8 mouse cellular contexts compared by ENCODE assay signal in genomic region chr3:19953865-19954264, GRCm38 (mm10). TPM values are rescaled to one million over a fixed set of nuclear protein-coding genes. Genes with fewer than 3 reads are reported as not detected.
DNase-seq lines count a peak whose midpoint lies in the region; ATAC-seq and TF ChIP-seq lines count a peak whose summit lies in the region.

No protein-coding gene starts in this region.

- no peaks in the 10 kb centered on the region for H3K36me3 ChIP-seq in neural tube, embryonic 11.5 days (ENCODE audit: control insufficient read depth, insufficient read depth, low read length)
- no peaks in the 10 kb centered on the region for H3K36me3 ChIP-seq in embryonic facial prominence, embryonic 12.5 days
- no peaks in the 10 kb centered on the region for H3K36me3 ChIP-seq in liver, postnatal 0 days (replicated peaks; ENCODE audit: insufficient read depth, low read length)

- H3K4me1 ChIP-seq in neural tube, embryonic 11.5 days (ENCODE audit: control insufficient read depth, insufficient read depth, low read length): 0 out of 2 replicates have a peak, but pooled peaks cover 3% of the 10 kb centered on the region
- no peaks in the 10 kb centered on the region for H3K4me1 ChIP-seq in embryonic facial prominence, embryonic 12.5 days
- peaks cover 10% of the 10 kb centered on the region for H3K4me1 ChIP-seq in liver, postnatal 0 days (ENCODE audit: insufficient read depth)

- H3K27me3 ChIP-seq in neural tube, embryonic 11.5 days (ENCODE audit: control insufficient read depth, insufficient read depth, low read length): no peaks in the 10 kb centered on the region
- no peaks in the 10 kb centered on the region for H3K27me3 ChIP-seq in embryonic facial prominence, embryonic 12.5 days
- H3K27me3 ChIP-seq in liver, postnatal 0 days (ENCODE audit: insufficient read depth, low read length): no peaks in the 10 kb centered on the region

- no peak for TF ChIP-seq CTCF in liver, postnatal 0 days (IDR thresholded peaks at IDR 0.05; ENCODE audit: low read depth)

- DNase-seq in neural tube, embryonic 11.5 days (ENCODE audit: low spot score): peak; percentile 27
- DNase-seq in neural tube, embryonic 10.5 days (ENCODE audit: extremely low spot score, low spot score): no peak
- DNase-seq in heart, adult 9 months (ENCODE audit: low spot score in 2 of 2): peak; percentile 95 to 96
- DNase-seq in kidney, adult 9 months: peak; percentile 76
- DNase-seq in liver, postnatal 0 days: peak; percentile 60
- DNase-seq in ovary, adult 18-20 months (ENCODE audit: low spot score): peak; percentile 87
- no peak for DNase-seq in thymus, postnatal 14 days

- no peak for ATAC-seq in neural tube, embryonic 11.5 days (ENCODE audit: insufficient read depth, low FRiP score, low TSS enrichment)
- peak; percentile 80 for ATAC-seq in embryonic facial prominence, embryonic 12.5 days (ENCODE audit: insufficient number of reproducible peaks, insufficient read depth, low FRiP score, low TSS enrichment)
- ATAC-seq in liver, postnatal 0 days: peak; percentile 98

- peak; percentile 90 for TF ChIP-seq EP300 in liver, postnatal 0 days (IDR thresholded peaks at IDR 0.05; ENCODE audit: low read depth)

- H3K4me3 ChIP-seq in neural tube, embryonic 11.5 days (ENCODE audit: low read depth, low read length): no peak overlapping the region
- H3K4me3 ChIP-seq in embryonic facial prominence, embryonic 12.5 days: no peak overlapping the region
- no peak overlapping the region for H3K4me3 ChIP-seq in liver, postnatal 0 days (ENCODE audit: low read depth, low read length)

- 11% methylated on average over 3 of the region's 3 CpGs for WGBS in neural tube, embryonic 11.5 days
- WGBS in embryonic facial prominence, embryonic 12.5 days: 22% methylated on average over 3 of the region's 3 CpGs
- 25% methylated on average over 3 of the region's 3 CpGs for WGBS in liver, postnatal 0 days (ENCODE audit: insufficient replicate concordance)

- no peaks in the 10 kb centered on the region for H3K9me3 ChIP-seq in neural tube, embryonic 11.5 days (ENCODE audit: control insufficient read depth, low read length)
- no peaks in the 10 kb centered on the region for H3K9me3 ChIP-seq in embryonic facial prominence, embryonic 12.5 days
- H3K9me3 ChIP-seq in liver, postnatal 0 days (ENCODE audit: low read length): no peaks in the 10 kb centered on the region

- no peak overlapping the region for H3K9ac ChIP-seq in neural tube, embryonic 11.5 days (ENCODE audit: low read length)
- no peak overlapping the region for H3K9ac ChIP-seq in embryonic facial prominence, embryonic 12.5 days
- no peak overlapping the region for H3K9ac ChIP-seq in liver, postnatal 0 days (replicated peaks)

- no peak overlapping the region for H3K4me2 ChIP-seq in neural tube, embryonic 11.5 days (ENCODE audit: low read depth)
- no peak overlapping the region for H3K4me2 ChIP-seq in embryonic facial prominence, embryonic 12.5 days (replicated peaks)
- H3K4me2 ChIP-seq in liver, postnatal 0 days (ENCODE audit: low read depth, low read length): peak overlapping the region; percentile 18; the same call in 1 of the 2 replicates

- H3K27ac ChIP-seq in neural tube, embryonic 11.5 days (ENCODE audit: low read depth, low read length): no peak overlapping the region
- no peak overlapping the region for H3K27ac ChIP-seq in embryonic facial prominence, embryonic 12.5 days
- peak overlapping the region; percentile 71 for H3K27ac ChIP-seq in liver, postnatal 0 days (ENCODE audit: low read depth)

RNA-seq across cellular contexts. Expression of gene Cp, which starts 3.0 kb away (rescaled TPM):
- 2.6 and 4.2 TPM in 2 replicates for polyA plus RNA-seq in neural tube, embryonic 11.5 days (2014; fragmentation: Nextera tagmentation; extraction: Ambion mirVana)
- 3.2 and 6.1 TPM in 2 replicates for polyA plus RNA-seq in embryonic facial prominence, embryonic 12.5 days (2016; fragmentation: Nextera tagmentation; extraction: Ambion mirVana)
- polyA plus RNA-seq in liver, postnatal 0 days (2015; fragmentation: Nextera tagmentation; extraction: Ambion mirVana): 272 and 290 TPM in 2 replicates

Comparison
In these comparisons a context has a peak if more than half of its experiments do, and no peak if none do; other contexts are left out.
1. DNase-seq: peak in neural tube, embryonic 11.5 days (single experiment), heart, adult 9 months (2 of 2), kidney, adult 9 months (single experiment), liver, postnatal 0 days (single experiment) and ovary, adult 18-20 months (single experiment); none in neural tube, embryonic 10.5 days (single experiment) and thymus, postnatal 14 days (single experiment).
2. RNA of gene Cp, which starts 3.0 kb away (polyA plus RNA-seq): 272 to 290 TPM in liver, postnatal 0 days; 3.2 to 6.1 TPM in embryonic facial prominence, embryonic 12.5 days and 2.6 to 4.2 TPM in neural tube, embryonic 11.5 days; every median in the first group is over 10 times any median in the second.